Mouse (Mus musculus) limb, embryonic 11.5 days (tissue): ENCODE data around the gene Gm4778. TPM values are rescaled to one million over a fixed set of nuclear protein-coding genes. Genes with fewer than 3 reads are reported as not detected.

Experiments
- polyA plus RNA-seq: library from polyadenylated mRNA; unstranded; fragments of >200 nt; fragmentation: Nextera tagmentation; extraction: Ambion mirVana; gene quantifications from 2 replicates; pipeline ENCODE4 v1.2.1, GENCODE M21; 2014

Gm4778 gene
- polyA plus RNA-seq, 1 experiment from 2014 or later: not detected

Other genes with a start within 250 kb of the Gm4778 start
- not detected in 2 replicates for gene Gm9125, start 209.2 kb upstream of the Gm4778 start, polyA plus RNA-seq
- not detected in 2 replicates for gene Gm10697, start 191.4 kb upstream of the Gm4778 start, polyA plus RNA-seq
- not detected in 2 replicates for gene Gm10696, start 85.8 kb upstream of the Gm4778 start, polyA plus RNA-seq
- not detected in 2 replicates for gene Gm5286, start 67.3 kb upstream of the Gm4778 start, polyA plus RNA-seq
- gene Them4, start 46.1 kb downstream of the Gm4778 start, polyA plus RNA-seq: 8.1 and 9.1 TPM in 2 replicates
- gene Them5, start 78.1 kb downstream of the Gm4778 start, polyA plus RNA-seq: not detected in 2 replicates
- 1.0 and 1.2 TPM in 2 replicates for gene C2cd4d, start 98.4 kb downstream of the Gm4778 start, polyA plus RNA-seq
- gene Rorc, start 108.8 kb downstream of the Gm4778 start, polyA plus RNA-seq: 0.44 and 0.85 TPM in 2 replicates
- not detected in 2 replicates for gene Lingo4, start 134.5 kb downstream of the Gm4778 start, polyA plus RNA-seq
- gene Tdrkh, start 149.2 kb downstream of the Gm4778 start, polyA plus RNA-seq: 8.5 and 8.7 TPM in 2 replicates
- gene Mrpl9, start 179.3 kb downstream of the Gm4778 start, polyA plus RNA-seq: 68.0 and 75.2 TPM in 2 replicates
- 0.31 and 0.36 TPM in 2 replicates for gene Oaz3, start 179.9 kb downstream of the Gm4778 start, polyA plus RNA-seq
- gene Celf3, start 214.3 kb downstream of the Gm4778 start, polyA plus RNA-seq: 0.68 and 0.88 TPM in 2 replicates
- gene Riiad1, start 216.3 kb downstream of the Gm4778 start, polyA plus RNA-seq: 1.0 and 1.6 TPM in 2 replicates